Mouse (Mus musculus): Measurements from ENCODE around the gene Sh3d21.

- TF ChIP-seq CTCF (IDR thresholded peaks at IDR 0.05) (no peak), POLR2A (IDR thresholded peaks at IDR 0.05; ENCODE audit: insufficient read depth, low read depth, low read length) (no peak), EP300 (IDR thresholded peaks at IDR 0.05; ENCODE audit: insufficient read depth, low read depth, low read length) (no peak)
These were observed 19.7 kb upstream of the Sh3d21 start for GRCm38 (mm10) chr4:126183034-126183433.

Measured in heart, adult 2 months (tissue).